9 mouse cellular contexts compared by ENCODE assay signal in genomic region chr6:112091125-112091763, GRCm38 (mm10).
A peak's percentile ranks its signal among the peaks of the same experiment; 100 is the strongest.
DNase-seq lines count a peak whose midpoint lies in the region; ATAC-seq and TF ChIP-seq lines count a peak whose summit lies in the region.
"Had no signal": no experiment of that assay in that cellular context is flagged by ENCODE, and none has a peak within 500 bp of the region (broad histone marks: within the 10 kb centered on the region; RNA-seq: fewer than 3 reads in every experiment).

No protein-coding gene starts in this region.

- H3K27ac ChIP-seq in cortical plate, adult 2 months (ENCODE audit: insufficient read depth, low read length) = no peak overlapping the region
- no peak overlapping the region for H3K27ac ChIP-seq in stomach, postnatal 0 days (replicated peaks)
- H3K27ac ChIP-seq: embryonic facial prominence, embryonic 12.5 days had no signal

- no peak overlapping the region for H3K4me3 ChIP-seq in cortical plate, adult 2 months (ENCODE audit: insufficient read depth, low read length)
- no peak overlapping the region for H3K4me3 ChIP-seq in stomach, postnatal 0 days (ENCODE audit: low read depth, low read length)
- H3K4me3 ChIP-seq: embryonic facial prominence, embryonic 12.5 days had no signal

- H3K4me2 ChIP-seq in stomach, postnatal 0 days (replicated peaks; ENCODE audit: low read depth) = no peak overlapping the region
- H3K4me2 ChIP-seq: embryonic facial prominence, embryonic 12.5 days had no signal

- intact Hi-C loops in heart, postnatal 36 days (cut with DNase I) = no loop called here

- no peaks in the 10 kb centered on the region for H3K27me3 ChIP-seq in stomach, postnatal 0 days (ENCODE audit: control insufficient read depth, insufficient read depth, low read length)
- H3K27me3 ChIP-seq: embryonic facial prominence, embryonic 12.5 days had no signal

- H3K36me3 ChIP-seq in stomach, postnatal 0 days (ENCODE audit: control insufficient read depth, insufficient read depth, low read length) = no peaks in the 10 kb centered on the region
- H3K36me3 ChIP-seq: embryonic facial prominence, embryonic 12.5 days had no signal

- no peak for TF ChIP-seq POLR2A in cortical plate, adult 2 months (IDR thresholded peaks at IDR 0.05; ENCODE audit: extremely low read depth, insufficient read depth, low read length)

- DNase-seq in urinary bladder, postnatal 25 days (ENCODE audit: low spot score) = peak; percentile 24
- no peak for DNase-seq in urinary bladder, postnatal 10 days (ENCODE audit: low spot score)
- peak; percentile 6 to 32 for DNase-seq in heart, postnatal 36 days
- DNase-seq in layer of hippocampus, adult 8-10 months (ENCODE audit: low spot score in 2 of 2) = peak; percentile 38 to 71
- DNase-seq in lung, postnatal 25 days (ENCODE audit: low spot score) = peak; percentile 12
- DNase-seq in stomach, postnatal 0 days (ENCODE audit: low spot score) = peak; percentile 23
- DNase-seq in spleen, adult 12 weeks (ENCODE audit: low spot score) = no peak

- TF ChIP-seq CTCF in cortical plate, adult 2 months (IDR thresholded peaks at IDR 0.05; ENCODE audit: extremely low read depth, insufficient read depth, low read length) = peak; percentile 75
- peak; percentile 74 for TF ChIP-seq CTCF in stomach, postnatal 0 days (IDR thresholded peaks at IDR 0.05; ENCODE audit: low read depth)

- H3K4me1 ChIP-seq in cortical plate, adult 2 months (ENCODE audit: control insufficient read depth, insufficient read depth, low read length) = no peaks in the 10 kb centered on the region
- no peaks in the 10 kb centered on the region for H3K4me1 ChIP-seq in stomach, postnatal 0 days (replicated peaks; ENCODE audit: control insufficient read depth, insufficient read depth)
- H3K4me1 ChIP-seq: embryonic facial prominence, embryonic 12.5 days had no signal

- TF ChIP-seq EP300 in stomach, postnatal 0 days (optimal IDR thresholded peaks at IDR 0.05) = no peak

- WGBS in stomach, postnatal 0 days = 63% methylated on average over 3 of the region's 3 CpGs

- H3K9me3 ChIP-seq in stomach, postnatal 0 days (ENCODE audit: control insufficient read depth, low read length) = no peaks in the 10 kb centered on the region
- H3K9me3 ChIP-seq: embryonic facial prominence, embryonic 12.5 days had no signal

- ATAC-seq in stomach, postnatal 0 days (ENCODE audit: low FRiP score, low TSS enrichment) = no peak

- no peak overlapping the region for H3K9ac ChIP-seq in stomach, postnatal 0 days (ENCODE audit: low read length)
- H3K9ac ChIP-seq: embryonic facial prominence, embryonic 12.5 days had no signal

Comparison
In these comparisons a context has a peak if more than half of its experiments do, and no peak if none do; other contexts are left out.
1. DNase-seq: peak in urinary bladder, postnatal 25 days (single experiment), heart, postnatal 36 days (2 of 2), layer of hippocampus, adult 8-10 months (2 of 2), lung, postnatal 25 days (single experiment) and stomach, postnatal 0 days (single experiment); none in urinary bladder, postnatal 10 days (single experiment) and spleen, adult 12 weeks (single experiment).